Mouse (Mus musculus): Measurements from ENCODE around the gene Gdf9. TPM values are rescaled to one million over a fixed set of nuclear protein-coding genes. Genes with fewer than 3 reads are reported as not detected.

The Gdf9 gene
- total and polyA plus RNA-seq, 3 experiments, result 0.42 to 0.43 TPM; not detected in 1

GRCm38 (mm10) chr11:53453031-53453430 is 22.2 kb downstream of the Gdf9 start:
- Histone ChIP-seq H3K9me3 (replicated peaks; ENCODE audit: insufficient read depth, low read length) (no peaks in the 10 kb centered on the region), H3K4me3 (ENCODE audit: control insufficient read depth in 1 of 2, insufficient read depth in 1 of 2, low read depth in 2 of 2, low read length in 2 of 2) (no peak overlapping the region), H3K36me3 (ENCODE audit: control insufficient read depth in 1 of 2, insufficient read depth in 2 of 2, low read length in 2 of 2) (no peaks in the 10 kb centered on the region), H3K27me3 (ENCODE audit: control insufficient read depth in 1 of 2, insufficient read depth in 2 of 2, low read length in 2 of 2) (peaks cover 31 to 36% of the 10 kb centered on the region in 2 experiments), H3K79me2 (ENCODE audit: control insufficient read depth, insufficient read depth, low read length, poor library complexity) (no peaks in the 10 kb centered on the region), H3K9ac (ENCODE audit: control insufficient read depth, low read depth, low read length, poor library complexity, severe bottlenecking) (no peak overlapping the region), H3K4me1 (ENCODE audit: control insufficient read depth in 1 of 2, insufficient read depth in 2 of 2, low read length in 2 of 2) (no peaks in the 10 kb centered on the region), H3K27ac (ENCODE audit: control insufficient read depth, low read depth, low read length) (no peak overlapping the region)
- DNase-seq (ENCODE audit: low read depth, low spot score), result no peak
- TF ChIP-seq MEF2A (IDR thresholded peaks at IDR 0.05; ENCODE audit: extremely low read depth, insufficient replicate concordance, low read depth, low read length, poor library complexity, severe bottlenecking) (no peak), POLR2AphosphoS5 (IDR thresholded peaks at IDR 0.05; ENCODE audit: borderline replicate concordance, low read depth, low read length) (no peak), SIN3A (IDR thresholded peaks at IDR 0.05; ENCODE audit: low read length) (no peak), ETS1 (IDR thresholded peaks at IDR 0.05; ENCODE audit: low read depth, low read length) (no peak), HCFC1 (IDR thresholded peaks at IDR 0.05; ENCODE audit: low read depth, low read length) (no peak), RAD21 (IDR thresholded peaks at IDR 0.05; ENCODE audit: low read depth, low read length) (no peak), TBP (IDR thresholded peaks at IDR 0.05; ENCODE audit: low read depth, low read length) (no peak), MAX (IDR thresholded peaks at IDR 0.05; ENCODE audit: low read length) (no peak), EP300 (IDR thresholded peaks at IDR 0.05; ENCODE audit: low read depth in 1 of 2, low read length in 2 of 2) (no peak), BHLHE40 (IDR thresholded peaks at IDR 0.05; ENCODE audit: borderline replicate concordance, low read depth, low read length) (no peak), TAL1 (IDR thresholded peaks at IDR 0.05; ENCODE audit: low read length) (no peak), MYB (IDR thresholded peaks at IDR 0.05; ENCODE audit: low read depth, low read length) (no peak), JUND (IDR thresholded peaks at IDR 0.05; ENCODE audit: low read depth, low read length) (no peak), CHD2 (IDR thresholded peaks at IDR 0.05; ENCODE audit: low read length) (no peak), TCF12 (IDR thresholded peaks at IDR 0.05; ENCODE audit: low read depth, low read length) (no peak), MAZ (IDR thresholded peaks at IDR 0.05; ENCODE audit: low read depth, low read length) (no peak), ZC3H11A (IDR thresholded peaks at IDR 0.05; ENCODE audit: low read depth, low read length) (no peak)

- peak; percentile 33 for DNase-seq (ENCODE audit: low read depth, low spot score)
- peaks cover 2 to 10% of the 10 kb centered on the region in 2 experiments; a peak in 3 of 4 replicates for H3K4me1 ChIP-seq (ENCODE audit: control insufficient read depth in 1 of 2, insufficient read depth in 2 of 2, low read length in 2 of 2)
- H3K79me2 ChIP-seq (ENCODE audit: control insufficient read depth, insufficient read depth, low read length, poor library complexity), result no peaks in the 10 kb centered on the region
Measured at GRCm38 (mm10) chr11:53456474-53457371, 25.9 kb downstream of the Gdf9 start, which contains the start of the genes Gm10447 and Shroom1. Gene Gm10447, minus strand, starts transcription at chr11:53457110. Gene Shroom1, plus strand, starts transcription at chr11:53457205.

More at GRCm38 (mm10) chr11:53456474-53457371, 25.9 kb downstream of the Gdf9 start, which contains the start of the genes Gm10447 and Shroom1:
- peaks cover 17 to 19% of the 10 kb centered on the region in 2 experiments for H3K27me3 ChIP-seq (ENCODE audit: control insufficient read depth in 1 of 2, insufficient read depth in 2 of 2, low read length in 2 of 2)
- peaks cover 0 to 4% of the 10 kb centered on the region in 2 experiments; a peak in 1 of 4 replicates for H3K36me3 ChIP-seq (ENCODE audit: control insufficient read depth in 1 of 2, insufficient read depth in 2 of 2, low read length in 2 of 2)
- H3K4me3 ChIP-seq (ENCODE audit: control insufficient read depth in 1 of 2, insufficient read depth in 1 of 2, low read depth in 2 of 2, low read length in 2 of 2), result peak within 1 kb of the TSS; percentile 47 to 65
- TF ChIP-seq CTCF (IDR thresholded peaks at IDR 0.05 in 2 of 3, conservative IDR thresholded peaks at IDR 0.05 in 1 of 3; ENCODE audit: control insufficient read depth in 1 of 3, insufficient read depth in 1 of 3, low read depth in 2 of 3, low read length in 3 of 3, poor library complexity in 1 of 3, severe bottlenecking in 1 of 3) (peak in 1 of 3 experiments; percentile 43; a peak in 3 of 6 replicates), BHLHE40 (IDR thresholded peaks at IDR 0.05; ENCODE audit: borderline replicate concordance, low read depth, low read length) (0 out of 2 replicates have a peak, but pooled peaks have one; percentile 8), SMC3 (IDR thresholded peaks at IDR 0.05; ENCODE audit: low read depth, low read length) (peak; percentile 35), MAX (IDR thresholded peaks at IDR 0.05; ENCODE audit: low read length) (no peak), NELFE (IDR thresholded peaks at IDR 0.05; ENCODE audit: low read depth, low read length) (no peak)
- no peak within 1 kb of the TSS for H3K27ac ChIP-seq (ENCODE audit: control insufficient read depth, low read depth, low read length)
- H3K9ac ChIP-seq (ENCODE audit: control insufficient read depth, low read depth, low read length, poor library complexity, severe bottlenecking), result peak within 1 kb of the TSS; percentile 52
- H3K9me3 ChIP-seq (replicated peaks; ENCODE audit: insufficient read depth, low read length), result no peaks in the 10 kb centered on the region

Data from MEL (cell line).